Mouse (Mus musculus) large intestine, adult 2 months (tissue): ENCODE results near the gene Cdkn2aip. TPM values are rescaled to one million over a fixed set of nuclear protein-coding genes. Genes with fewer than 3 reads are reported as not detected.

Experiments
- DNase-seq: peaks from one replicate; pipeline ENCODE4 v3.0.0-alpha.2; 2012; ENCODE audit warnings: low read depth, low spot score
- WGBS: fragments of 180-500 bp; shearing (Covaris S2); methylation state at CpG from one replicate; pipeline ENCODE4 v1.1.7; 2018; 5-methylcytosine and 5-hydroxymethylcytosine counted together
- polyA plus RNA-seq: library from polyadenylated mRNA; depleted of rRNA; stranded (reverse); fragments of >200 nt; gene quantifications from 2 replicates; pipeline ENCODE4 v1.2.3, GENCODE M21; 2012; rRNA removed

The Cdkn2aip gene
- polyA plus RNA-seq, 1 experiment = 4.3 TPM

DNA sequence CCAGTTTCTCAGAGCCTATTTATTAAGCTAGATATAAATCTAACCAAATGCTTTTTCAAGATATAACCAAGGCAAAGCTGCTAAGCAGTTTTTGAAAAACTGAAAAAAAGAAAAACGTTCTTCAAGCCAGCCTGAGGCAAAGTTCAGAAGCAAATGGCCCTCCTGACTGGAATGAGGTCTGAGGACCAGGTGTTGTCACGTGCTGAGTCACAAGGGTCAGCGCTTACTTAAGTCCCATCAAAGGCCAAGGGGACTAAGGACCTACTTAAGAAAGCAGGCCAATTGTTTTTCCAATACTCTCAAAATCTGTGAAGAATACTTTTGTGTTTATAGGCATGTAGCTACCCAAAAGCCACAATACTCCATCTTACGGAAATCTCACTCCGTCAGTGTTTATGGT, 50.5 kb downstream of the Cdkn2aip start:
- DNase-seq = no peak
- WGBS = 79% methylated on average over 5 of the region's 5 CpGs

DNA sequence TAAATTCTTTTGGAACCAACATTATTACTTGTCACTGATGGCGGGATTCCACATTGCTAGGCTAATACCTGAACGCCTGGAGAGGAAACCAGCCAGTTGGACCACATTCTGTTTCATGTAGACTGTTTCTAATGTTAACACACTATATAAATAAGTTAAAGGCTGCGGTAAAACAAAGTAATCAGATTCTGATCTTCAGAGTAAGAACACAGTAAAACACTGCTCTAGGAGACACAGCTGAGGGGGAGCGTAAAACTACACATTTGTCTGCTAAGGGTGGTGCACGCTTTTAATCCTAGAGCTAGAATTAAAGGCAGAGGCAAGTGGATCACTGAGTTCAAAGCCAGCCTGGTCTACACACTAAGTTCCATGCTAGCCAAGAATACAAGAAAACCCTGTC, 51.0 kb downstream of the Cdkn2aip start:
- WGBS = 84% methylated on average over 5 of the region's 5 CpGs
- DNase-seq = no peak

DNA sequence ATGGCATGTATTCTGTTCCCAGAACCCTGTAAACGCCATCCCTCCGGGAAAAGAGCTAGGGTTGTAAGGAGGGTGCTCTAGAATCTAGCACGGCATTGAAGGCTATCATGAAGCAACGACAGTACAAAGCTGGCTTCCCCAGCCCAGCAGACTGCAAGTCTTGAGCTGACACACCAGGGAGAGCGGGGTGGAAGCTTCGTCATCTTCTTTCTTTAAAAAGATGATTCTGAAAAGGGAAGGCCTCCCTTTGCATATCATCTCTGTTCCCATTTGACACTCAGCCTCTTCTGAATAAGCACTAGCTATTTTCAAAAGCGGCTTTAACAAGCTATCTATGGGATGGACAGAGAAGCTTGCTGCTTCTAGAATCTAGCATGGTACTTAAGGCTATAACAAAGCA, 53.3 kb downstream of the Cdkn2aip start:
- WGBS = 94% methylated on average over 7 of the region's 7 CpGs
- no peak for DNase-seq

GRCm38 (mm10) chr8:47659463-47659862, 54.3 kb downstream of the Cdkn2aip start:
- no peak for DNase-seq
- WGBS = 76% methylated on average over 5 of the region's 5 CpGs

Other genes starting within 250 kb of the Cdkn2aip start
- 15.4 and 22.2 TPM in 2 replicates for gene Trappc11, start 180.5 kb downstream of the Cdkn2aip start, polyA plus RNA-seq
- gene Rwdd4a, start 180.3 kb downstream of the Cdkn2aip start, polyA plus RNA-seq = 9.4 and 11.1 TPM in 2 replicates
- 2.4 and 4.4 TPM in 2 replicates for gene Ing2, start 38.4 kb downstream of the Cdkn2aip start, polyA plus RNA-seq
- gene Cldn24, start 108.2 kb upstream of the Cdkn2aip start, polyA plus RNA-seq = not detected in 2 replicates
- gene Cldn22, start 110.5 kb upstream of the Cdkn2aip start, polyA plus RNA-seq = 0.16 and 0.30 TPM in 2 replicates